Mouse (Mus musculus) liver (tissue): ENCODE results near the gene Olfr988.
"Not testable (repeated sequence)": the region's sequence is repeated elsewhere in the genome, so short reads cannot be mapped to it uniquely, and the experiment has no call there.

Experiments used
- DNase-seq: peaks from one replicate; pipeline ENCODE4 v3.0.0-alpha.2; 2020; ENCODE audit warnings: mixed read lengths

Gene Olfr988

GRCm38 (mm10) chr2:85363127-85363526 lies at the start of gene Olfr988:
Gene Olfr988 (minus strand): TSS chr2:85363227.
- not testable (repeated sequence) for DNase-seq

- no peak for DNase-seq
These were observed 46.3 kb upstream of the Olfr988 start, which contains the start of gene Olfr992 for GRCm38 (mm10) chr2:85409369-85409768. Gene Olfr992 (minus strand): TSS chr2:85409469.

DNA sequence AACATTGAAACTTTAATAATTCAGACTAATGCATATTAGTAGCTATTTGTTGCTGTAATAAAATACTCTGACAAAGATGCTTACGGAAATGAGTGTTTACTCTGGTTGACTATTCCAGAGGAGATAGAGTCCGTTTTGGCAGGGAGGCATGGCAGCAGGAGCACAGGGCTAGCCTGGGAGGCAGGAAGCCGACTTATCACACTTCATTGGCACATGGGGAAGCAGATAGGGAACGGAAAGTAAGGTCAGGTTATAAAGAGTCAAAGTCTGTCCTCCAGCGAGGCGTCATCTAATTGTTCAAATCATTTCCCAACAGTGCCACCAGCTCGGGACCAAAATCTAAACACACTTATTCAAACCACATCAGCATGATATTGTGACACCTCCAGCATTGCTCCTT lies 23.1 kb downstream of the Olfr988 start:
- DNase-seq: no peak

- not testable (repeated sequence) for DNase-seq
These were observed 23.8 kb downstream of the Olfr988 start, which contains the start of gene Olfr987 for GRCm38 (mm10) chr2:85339215-85339614. Gene Olfr987 (minus strand): TSS chr2:85339315.

- DNase-seq: no peak
These were observed 43.9 kb downstream of the Olfr988 start for GRCm38 (mm10) chr2:85319106-85319505.
